Comparison of ENCODE assay signal across 23 mouse cellular contexts in the genomic region with DNA sequence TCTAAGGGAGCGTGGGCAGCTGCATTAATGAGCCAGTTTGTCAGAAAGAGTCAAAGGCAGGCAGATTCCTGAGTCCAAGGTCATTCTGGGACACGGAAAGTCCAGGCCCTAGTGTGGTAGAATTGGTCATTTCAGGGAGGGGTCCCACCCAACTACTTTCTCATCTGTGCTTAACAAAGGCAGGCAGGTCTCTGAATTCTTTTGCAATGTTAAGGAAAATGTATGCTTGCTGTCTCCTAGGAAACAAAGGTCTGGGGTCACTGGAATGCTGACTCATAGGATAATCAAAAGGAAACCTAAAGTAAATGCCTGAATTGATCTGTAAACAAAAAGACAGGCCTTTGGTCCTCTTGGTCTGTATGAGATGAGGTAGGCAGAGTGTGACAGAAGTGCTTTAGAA. TPM values are rescaled to one million over a fixed set of nuclear protein-coding genes. Genes with fewer than 3 reads are reported as not detected.
DNase-seq lines count a peak whose midpoint lies in the region; ATAC-seq and TF ChIP-seq lines count a peak whose summit lies in the region.
"Had no signal": no experiment of that assay in that cellular context is flagged by ENCODE, and none has a peak within 500 bp of the region (broad histone marks: within the 10 kb centered on the region; RNA-seq: fewer than 3 reads in every experiment).

No protein-coding gene starts in this region.

- DNase-seq in 3T3-L1 (ENCODE audit: low read depth, low spot score) (peak; percentile 44), NIH3T3 (ENCODE audit: low read depth) (peak; percentile 46)
- DNase-seq in mesoderm, embryonic 11.5 days (ENCODE audit: low read depth, low spot score) = peak; percentile 44
- no peak for DNase-seq in retina, postnatal 1 day
- DNase-seq in adrenal gland, postnatal 10 days = no peak
- no peak for DNase-seq in left cerebral cortex, postnatal 25 days (ENCODE audit: low spot score in 2 of 2)
- DNase-seq: adrenal gland, postnatal 36 days; cerebellum, adult 9-11 months; gastrocnemius, adult 2 months; kidney, postnatal 36 days; left cerebral cortex, postnatal 4 days had no signal

- no peak overlapping the region for H3K27ac ChIP-seq in intestine, embryonic 15.5 days
- H3K27ac ChIP-seq in intestine, postnatal 0 days (ENCODE audit: low read depth, low read length) = no peak overlapping the region
- H3K27ac ChIP-seq: gastrocnemius, adult 2 months; heart, embryonic 15.5 days; hindbrain, embryonic 15.5 days; kidney, embryonic 15.5 days; limb, embryonic 15.5 days; lung, embryonic 15.5 days; neural tube, embryonic 15.5 days had no signal

- 51% methylated on average over 2 of the region's 2 CpGs for WGBS in intestine, embryonic 15.5 days
- 64% methylated on average over 2 of the region's 2 CpGs for WGBS in intestine, postnatal 0 days

- H3K9me3 ChIP-seq in intestine, embryonic 15.5 days = no peaks in the 10 kb centered on the region
- no peaks in the 10 kb centered on the region for H3K9me3 ChIP-seq in intestine, postnatal 0 days (ENCODE audit: control insufficient read depth)
- H3K9me3 ChIP-seq: heart, embryonic 15.5 days; hindbrain, embryonic 15.5 days; kidney, embryonic 15.5 days; limb, embryonic 15.5 days; lung, embryonic 15.5 days; neural tube, embryonic 15.5 days had no signal

- no peak overlapping the region for H3K4me3 ChIP-seq in intestine, embryonic 15.5 days (replicated peaks)
- no peak overlapping the region for H3K4me3 ChIP-seq in intestine, postnatal 0 days (ENCODE audit: low read depth, low read length)
- H3K4me3 ChIP-seq: gastrocnemius, adult 2 months; heart, embryonic 15.5 days; hindbrain, embryonic 15.5 days; kidney, embryonic 15.5 days; limb, embryonic 15.5 days; lung, embryonic 15.5 days; neural tube, embryonic 15.5 days had no signal

- no peak for TF ChIP-seq CTCF in intestine, postnatal 0 days (IDR thresholded peaks at IDR 0.05; ENCODE audit: low read depth)

- H3K27me3 ChIP-seq in intestine, embryonic 15.5 days (replicated peaks) = no peaks in the 10 kb centered on the region
- no peaks in the 10 kb centered on the region for H3K27me3 ChIP-seq in intestine, postnatal 0 days (replicated peaks; ENCODE audit: control insufficient read depth, insufficient read depth, low read length)
- H3K27me3 ChIP-seq: heart, embryonic 15.5 days; hindbrain, embryonic 15.5 days; kidney, embryonic 15.5 days; limb, embryonic 15.5 days; lung, embryonic 15.5 days; neural tube, embryonic 15.5 days had no signal

- H3K36me3 ChIP-seq in intestine, embryonic 15.5 days = no peaks in the 10 kb centered on the region
- no peaks in the 10 kb centered on the region for H3K36me3 ChIP-seq in intestine, postnatal 0 days (ENCODE audit: control insufficient read depth, insufficient read depth)
- H3K36me3 ChIP-seq: kidney, embryonic 15.5 days; limb, embryonic 15.5 days; lung, embryonic 15.5 days had no signal

- H3K4me1 ChIP-seq in intestine, embryonic 15.5 days (replicated peaks) = no peaks in the 10 kb centered on the region
- no peaks in the 10 kb centered on the region for H3K4me1 ChIP-seq in intestine, postnatal 0 days (replicated peaks; ENCODE audit: control insufficient read depth, insufficient read depth, low read length)
- H3K4me1 ChIP-seq: heart, embryonic 15.5 days; hindbrain, embryonic 15.5 days; kidney, embryonic 15.5 days; limb, embryonic 15.5 days; lung, embryonic 15.5 days; neural tube, embryonic 15.5 days had no signal

- peak; percentile 39; the same call in 1 of the 2 replicates for ATAC-seq in intestine, embryonic 15.5 days
- no peak for ATAC-seq in intestine, postnatal 0 days
- ATAC-seq: CD4-positive, CD25-positive, alpha-beta regulatory T cell, adult 4 months; forebrain, embryonic 14.5 days; intestine, embryonic 16.5 days had no signal

- intact Hi-C loops in left cerebral cortex, postnatal 25 days (cut with DNase I) = no loop called here

- H3K4me2 ChIP-seq in intestine, embryonic 15.5 days (replicated peaks) = no peak overlapping the region
- no peak overlapping the region for H3K4me2 ChIP-seq in intestine, postnatal 0 days (replicated peaks; ENCODE audit: low read depth)
- H3K4me2 ChIP-seq: heart, embryonic 15.5 days; hindbrain, embryonic 15.5 days; kidney, embryonic 15.5 days; limb, embryonic 15.5 days; lung, embryonic 15.5 days; midbrain, embryonic 11.5 days; neural tube, embryonic 15.5 days had no signal

- H3K9ac ChIP-seq in intestine, embryonic 15.5 days = no peak overlapping the region
- no peak overlapping the region for H3K9ac ChIP-seq in intestine, postnatal 0 days (ENCODE audit: low read depth, low read length)
- H3K9ac ChIP-seq: heart, embryonic 15.5 days; hindbrain, embryonic 15.5 days; kidney, embryonic 15.5 days; limb, embryonic 15.5 days; lung, embryonic 15.5 days; neural tube, embryonic 15.5 days had no signal

RNA-seq across cellular contexts. Expression of a gene that starts 13.0 kb away (rescaled TPM):
- polyA plus RNA-seq in intestine, embryonic 15.5 days (2015; fragmentation: Nextera tagmentation; extraction: Ambion mirVana) = 55.9 and 56.0 TPM in 2 replicates
- polyA plus RNA-seq in intestine, postnatal 0 days (2015; fragmentation: Nextera tagmentation; extraction: Ambion mirVana) = 12.4 and 13.1 TPM in 2 replicates
- 10 to 100 TPM; 31.9 to 36.4 TPM for total RNA-seq in adrenal gland, postnatal 10 days (2021)
- total RNA-seq in left cerebral cortex, postnatal 25 days (2021) = 10 to 100 TPM; 15.2 to 16.1 TPM

Comparison
In these comparisons a context has a peak if more than half of its experiments do, and no peak if none do; other contexts are left out.
1. DNase-seq: peak in 3T3-L1 (single experiment), NIH3T3 (single experiment) and mesoderm, embryonic 11.5 days (single experiment); none in retina, postnatal 1 day (single experiment), adrenal gland, postnatal 10 days (single experiment) and left cerebral cortex, postnatal 25 days (0 of 2).